Mouse (Mus musculus) heart, postnatal 14 days (tissue): ENCODE results near the gene Dcbld1. TPM values are rescaled to one million over a fixed set of nuclear protein-coding genes. Genes with fewer than 3 reads are reported as not detected.
"Not testable (repeated sequence)": the region's sequence is repeated elsewhere in the genome, so short reads cannot be mapped to it uniquely, and the experiment has no call there.

Experiments used
- DNase-seq, 2 experiments: peaks; one replicate each; pipeline ENCODE4 v3.0.0; 2021 to 2022
- intact Hi-C: fragments of 180-260 bp; cut with DNase I; formaldehyde crosslinking; loops from one replicate; pipeline ENCODE4 v1.15.1; 2025
- total RNA-seq, 2 experiments: library from RNA; stranded (reverse); gene quantifications; 2 replicates each; pipeline ENCODE4 v1.2.3; 2021

The Dcbld1 gene
- total RNA-seq, 2 experiments from 2014 or later, result 8.0 to 8.7 TPM

DNA sequence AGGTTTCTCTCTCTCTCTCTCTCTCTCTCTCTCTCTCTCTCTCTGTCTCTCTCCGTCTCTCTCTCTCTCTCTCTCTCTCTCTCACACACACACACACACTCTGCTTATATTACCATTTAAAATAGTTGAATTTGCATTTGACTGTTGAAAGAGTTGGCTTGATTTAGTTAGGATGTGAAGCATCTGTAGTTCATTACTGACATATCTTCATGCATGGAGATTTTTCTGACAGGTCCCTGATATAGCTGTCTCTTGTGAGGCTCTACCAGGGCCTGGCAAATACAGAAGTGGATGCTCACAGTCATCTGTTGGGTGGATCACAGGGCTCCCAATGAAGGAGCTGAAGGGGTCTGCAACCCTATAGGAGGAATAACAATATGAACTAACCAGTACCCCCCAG lies 59.0 kb downstream of the Dcbld1 start:
- DNase-seq, intact Hi-C loops: not testable (repeated sequence)

DNA sequence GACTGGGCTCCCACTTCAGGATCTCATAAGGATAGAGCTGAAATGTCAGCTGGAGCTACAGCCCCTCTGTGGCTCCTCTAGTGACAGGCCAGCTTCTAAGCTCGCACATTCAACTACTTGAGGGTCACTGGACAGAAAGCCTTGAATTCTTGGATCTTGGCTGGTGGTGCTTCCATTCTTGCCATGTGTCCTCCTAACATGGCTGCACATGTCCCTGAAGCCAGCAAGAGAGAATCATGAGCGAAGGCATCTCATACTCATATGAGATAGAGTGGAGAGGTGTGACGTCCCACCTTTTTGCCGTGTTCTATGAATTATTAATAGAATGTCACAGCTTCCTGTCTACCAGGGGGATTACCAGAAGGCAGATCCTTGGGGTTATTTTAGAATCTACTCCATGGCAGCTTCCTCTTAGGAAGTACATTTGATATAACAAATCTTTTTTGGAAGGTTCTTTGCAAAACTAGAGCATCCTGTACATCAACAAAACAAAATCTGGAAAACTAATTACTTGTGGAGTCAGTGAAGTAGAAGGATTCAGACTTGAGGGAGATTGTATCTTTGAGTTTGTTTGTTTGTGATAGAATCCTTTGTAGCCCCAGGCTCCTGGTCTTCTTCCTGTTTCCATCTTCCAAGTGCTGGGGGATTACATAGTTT lies 60.6 kb downstream of the Dcbld1 start:
- intact Hi-C loops, result no loop called here
- no peak for DNase-seq

DNA sequence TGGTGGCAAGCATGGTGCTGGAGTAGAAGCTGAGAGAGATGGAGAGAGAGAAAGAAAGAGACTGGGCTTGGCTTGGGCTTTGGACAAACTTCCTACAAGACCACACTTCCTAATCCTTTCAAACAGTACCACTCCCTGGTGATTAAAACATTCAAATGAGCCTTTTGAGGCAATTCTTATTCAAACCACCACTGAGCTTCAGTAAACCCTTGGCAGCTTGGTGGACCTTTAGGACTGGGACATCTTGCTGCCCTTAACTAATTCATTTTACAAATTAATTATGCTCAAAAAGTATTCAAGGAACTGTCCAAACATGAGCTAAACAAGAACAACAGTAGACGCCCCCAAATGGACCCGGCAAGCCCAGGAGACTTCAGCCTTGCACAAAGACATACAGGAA lies 62.5 kb downstream of the Dcbld1 start:
- DNase-seq, result no peak
- intact Hi-C loops, result no loop called here

DNA sequence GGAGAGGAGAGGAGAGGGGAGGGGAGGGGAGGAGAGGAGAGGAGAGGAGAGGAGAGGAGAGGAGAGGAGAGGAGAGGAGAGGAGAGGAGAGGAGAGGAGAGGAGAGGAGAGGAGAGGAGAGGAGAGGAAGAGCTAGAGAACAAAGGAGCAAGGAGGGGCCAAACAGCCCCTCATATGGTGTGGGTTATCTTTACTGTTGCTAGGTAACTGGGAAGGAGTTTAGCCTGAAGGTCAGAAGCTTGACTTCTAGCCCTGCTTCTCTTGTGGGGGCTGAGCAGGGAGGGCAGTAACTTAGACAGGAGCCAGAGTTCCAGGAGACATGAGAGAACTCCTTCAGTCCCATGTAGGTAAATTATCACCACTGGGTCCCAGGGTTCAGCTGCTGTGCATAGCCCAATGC lies 65.1 kb downstream of the Dcbld1 start:
- intact Hi-C loops, DNase-seq: not testable (repeated sequence)

DNA sequence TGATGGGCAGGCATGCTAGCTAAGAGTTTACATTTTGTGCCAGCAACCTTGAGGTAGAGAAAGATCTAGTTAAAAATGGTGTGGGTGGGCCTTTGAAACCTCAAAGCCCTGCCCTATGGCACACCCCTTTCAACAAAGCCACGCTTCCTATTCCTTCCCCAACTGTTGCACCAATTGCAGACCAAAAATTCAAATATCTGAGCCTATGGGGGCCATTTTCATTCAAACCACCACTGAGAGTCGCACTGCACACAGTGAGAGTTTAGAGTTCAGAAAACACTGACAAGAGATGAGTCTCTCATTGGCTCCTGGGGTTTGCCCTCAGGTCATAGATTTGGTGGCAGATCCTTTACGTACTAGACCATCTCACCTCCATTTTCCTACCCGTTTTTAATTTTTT lies 68.3 kb downstream of the Dcbld1 start:
- intact Hi-C loops, result no loop called here
- DNase-seq, result no peak

DNA sequence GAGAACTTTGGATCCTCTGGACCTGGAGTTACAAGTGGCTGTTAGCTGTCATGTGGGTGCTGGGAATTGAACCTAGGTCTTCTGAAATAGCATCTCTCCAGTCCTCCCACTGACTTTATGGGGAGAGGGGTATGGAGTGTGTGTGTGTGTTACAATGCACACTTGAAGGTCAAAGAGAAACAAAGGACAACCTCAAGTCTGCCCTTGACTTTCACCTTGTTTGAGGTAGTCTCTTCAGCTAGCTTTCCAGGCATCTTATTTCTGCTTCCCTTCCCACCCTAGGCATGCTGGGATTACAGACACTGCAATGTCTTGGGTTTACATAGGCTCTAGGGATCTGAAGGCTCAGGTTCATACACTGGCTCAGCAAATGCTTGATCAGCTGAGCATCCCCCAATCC lies 68.9 kb downstream of the Dcbld1 start:
- intact Hi-C loops, result no loop called here
- no peak for DNase-seq

DNA sequence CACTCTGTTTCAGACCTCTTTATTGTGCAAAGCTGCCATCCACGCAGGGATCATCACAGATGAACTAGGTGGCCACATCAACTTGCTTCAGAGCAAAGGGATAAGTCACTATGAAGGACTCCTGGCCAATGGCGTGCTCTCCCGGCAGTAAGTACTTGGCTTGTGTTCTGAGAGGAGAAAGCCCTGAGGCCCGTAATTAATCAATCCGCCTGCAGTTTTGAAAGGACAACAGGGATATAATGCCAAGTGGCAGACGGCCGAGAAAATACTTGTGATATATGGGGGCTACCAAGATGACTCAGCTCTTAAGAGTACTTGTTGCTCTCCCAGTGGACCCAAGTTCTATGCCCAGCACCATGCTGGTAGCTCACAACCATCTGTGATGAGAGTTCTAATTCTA lies 71.2 kb downstream of the Dcbld1 start:
- intact Hi-C loops, result no loop called here
- DNase-seq, result no peak

DNA sequence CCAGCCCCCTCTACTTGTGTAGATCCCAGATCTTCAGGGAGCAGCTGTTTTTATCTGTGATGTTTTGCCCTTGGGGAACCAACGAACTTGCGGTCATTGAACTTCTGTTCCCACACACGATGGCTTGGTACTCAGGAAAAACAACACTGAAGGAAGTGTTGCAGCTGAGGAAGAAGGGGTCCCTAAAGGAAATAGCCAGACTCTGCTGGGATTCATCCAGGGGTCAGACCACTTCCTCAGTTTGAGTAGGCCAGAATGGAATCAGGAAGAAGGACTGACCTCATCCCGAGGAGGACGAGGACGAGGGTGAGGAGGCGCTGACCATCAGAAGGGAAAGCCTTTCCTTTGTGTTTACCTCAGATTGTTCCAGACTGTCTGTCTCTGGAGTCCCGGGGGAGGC lies 75.8 kb downstream of the Dcbld1 start:
- intact Hi-C loops, result loop anchor here (5.0 kb wide), 2 partner anchors 37 to 77 kb away; partner anchors contain the start of gene Dcbld1
- DNase-seq, result peak; percentile 59 to 60

DNA sequence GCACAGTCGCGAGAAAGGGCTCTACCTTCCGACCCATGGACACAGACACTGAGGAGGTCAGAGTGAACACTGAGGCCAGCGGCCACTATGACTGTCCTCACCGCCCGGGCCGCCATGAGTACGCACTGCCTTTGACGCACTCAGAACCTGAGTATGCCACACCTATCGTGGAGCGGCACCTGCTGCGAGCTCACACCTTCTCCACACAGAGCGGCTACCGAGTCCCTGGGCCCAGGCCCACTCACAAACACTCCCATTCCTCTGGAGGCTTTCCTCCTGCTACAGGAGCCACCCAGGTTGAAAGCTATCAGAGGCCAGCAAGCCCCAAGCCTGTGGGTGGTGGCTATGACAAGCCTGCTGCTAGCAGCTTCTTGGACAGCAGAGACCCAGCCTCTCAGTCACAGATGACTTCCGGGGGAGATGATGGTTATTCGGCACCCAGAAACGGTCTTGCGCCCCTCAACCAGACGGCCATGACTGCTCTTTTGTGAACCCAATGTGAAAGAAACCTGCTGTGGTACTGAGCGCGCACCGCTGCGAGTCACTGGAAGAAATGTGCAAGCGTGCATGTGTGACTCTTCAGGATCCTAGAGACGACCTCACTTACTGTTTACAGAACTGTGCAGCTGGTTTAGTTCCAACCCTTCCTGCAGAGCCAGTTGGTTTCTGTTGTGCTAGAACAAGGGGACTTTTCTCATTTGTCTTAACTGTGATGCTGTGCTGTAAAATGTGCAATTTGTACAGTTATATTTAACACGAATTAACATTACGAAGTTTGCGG lies 86.3 kb downstream of the Dcbld1 start:
- intact Hi-C loops, result no loop called here
- no peak for DNase-seq

DNA sequence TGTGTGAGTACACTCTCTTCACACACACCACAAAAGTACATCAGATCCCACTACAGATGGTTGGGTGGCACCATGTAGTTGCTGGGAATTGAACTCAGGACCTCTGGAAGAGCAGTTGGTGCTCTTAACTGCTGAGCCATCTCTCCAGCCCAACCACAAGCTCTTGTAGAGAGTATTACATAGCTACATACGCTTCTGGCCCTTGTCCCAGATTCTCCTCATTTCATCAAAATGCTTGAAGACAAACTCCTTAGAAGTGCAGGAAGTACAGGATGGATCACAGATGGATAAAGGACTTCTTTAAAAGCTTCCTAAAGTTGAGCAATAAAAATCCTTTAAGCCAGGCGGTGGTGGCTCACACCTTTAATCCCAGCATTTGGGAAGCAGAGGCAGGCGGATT lies 88.5 kb downstream of the Dcbld1 start:
- intact Hi-C loops, result no loop called here
- DNase-seq, result no peak

DNA sequence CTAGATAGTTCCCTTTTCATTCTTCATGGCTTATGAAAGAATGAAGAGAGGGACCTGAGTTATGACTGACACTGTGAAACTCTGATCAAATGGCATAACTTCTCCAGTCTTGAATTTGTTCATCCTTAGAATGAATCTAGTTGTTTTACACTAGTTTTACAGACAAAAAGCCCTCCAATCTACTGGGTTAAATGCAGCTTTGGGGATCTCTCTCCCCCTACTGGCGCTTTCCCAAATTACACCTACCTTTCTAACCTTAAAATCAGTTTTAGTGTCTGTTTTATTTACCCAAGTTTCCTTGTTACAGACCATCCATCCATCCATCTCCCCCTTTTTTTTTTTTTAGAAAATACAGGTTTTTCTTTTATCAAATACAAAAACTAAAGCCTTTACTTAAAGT lies 97.6 kb downstream of the Dcbld1 start:
- peak; percentile 37 to 62 for DNase-seq
- intact Hi-C loops, result loop anchor here (5.0 to 10.0 kb wide), 4 partner anchors 51 to 224 kb away; partner anchors contain the start of gene Gopc

DNA sequence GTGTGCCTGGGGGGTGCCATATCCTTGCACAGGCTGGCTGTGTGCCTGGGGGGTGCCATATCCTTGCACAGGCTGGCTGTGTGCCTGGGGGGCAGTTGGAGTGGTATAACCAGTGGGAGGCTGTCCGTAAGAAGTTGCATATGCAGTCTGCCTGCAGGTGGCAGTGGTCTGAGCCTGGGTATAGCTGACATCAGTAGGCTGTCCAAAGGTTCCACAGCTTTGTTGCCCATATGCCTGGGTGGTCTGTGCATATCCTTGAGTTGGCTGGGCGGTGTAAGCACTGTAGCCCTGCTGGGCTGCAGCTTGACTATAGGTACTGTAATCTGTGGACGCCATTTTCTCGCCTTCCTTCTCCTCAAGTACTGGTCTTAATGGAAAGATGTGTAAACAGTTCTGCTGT lies 109.9 kb downstream of the Dcbld1 start:
- DNase-seq, intact Hi-C loops: not testable (repeated sequence)

DNA sequence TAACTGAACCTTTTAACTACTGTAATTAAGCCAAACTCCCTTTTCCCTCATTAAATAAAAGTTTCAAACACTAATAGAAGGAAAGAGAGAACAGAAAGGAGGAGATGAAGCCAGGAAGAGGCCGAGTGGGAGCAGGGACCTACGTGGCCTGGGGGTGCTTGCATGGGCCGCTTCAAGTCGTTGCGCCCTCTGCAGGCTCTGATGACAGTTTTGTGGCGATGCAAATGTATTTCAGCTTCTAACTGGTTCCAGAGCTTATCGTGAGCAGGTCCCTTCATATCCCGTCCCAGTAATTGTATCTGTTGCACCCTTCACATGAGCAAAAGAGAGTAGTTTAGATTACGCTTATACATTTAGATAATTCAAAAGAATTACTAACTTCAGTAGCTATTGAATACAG lies 119.8 kb downstream of the Dcbld1 start:
- DNase-seq, result no peak
- intact Hi-C loops, result no loop called here

DNA sequence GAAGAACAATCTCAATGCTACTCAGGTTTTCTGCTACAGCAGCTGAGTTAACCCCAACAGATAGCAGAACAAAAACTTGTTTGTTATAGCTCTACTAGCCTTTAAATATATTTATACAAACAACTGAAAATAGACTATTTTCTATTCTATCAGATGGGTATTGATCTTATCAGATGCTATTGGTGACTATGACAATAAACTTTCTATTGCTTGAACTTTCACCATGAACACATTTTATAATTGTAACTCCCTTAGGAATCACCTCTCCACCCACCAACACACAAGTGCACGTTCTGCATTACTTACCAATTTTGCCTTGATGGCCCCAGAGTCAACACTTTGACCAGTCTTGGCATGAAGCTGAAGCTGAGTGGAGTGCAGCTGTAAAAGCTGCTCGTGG lies 125.0 kb downstream of the Dcbld1 start, which contains the start of gene Gm26741:
Gm26741 (plus strand) TSS at position 301 of the 400 bp plus-strand sequence.
- no peak for DNase-seq
- intact Hi-C loops, result no loop called here

DNA sequence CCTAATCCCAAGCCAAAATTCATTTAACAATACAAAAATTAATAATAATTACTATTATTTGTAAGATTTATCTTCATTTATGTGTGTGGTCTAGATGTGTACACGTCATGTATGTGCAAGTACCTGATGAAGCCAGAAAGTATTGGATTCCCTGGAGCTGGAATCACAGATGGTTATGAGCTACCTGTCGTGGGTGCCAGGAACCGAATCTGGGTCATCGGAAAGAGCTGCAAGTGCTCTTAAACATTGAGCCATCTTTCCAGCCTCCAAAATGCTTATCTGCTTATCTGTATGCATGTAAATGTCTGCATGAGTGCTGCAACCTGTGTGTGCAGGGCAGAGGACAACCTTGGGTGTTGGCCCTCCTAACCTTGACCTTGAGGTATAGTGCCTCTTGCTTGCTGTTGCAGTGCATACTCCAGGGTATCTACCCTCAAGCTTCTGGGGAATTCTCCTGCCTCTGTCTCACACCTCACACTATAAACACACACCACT lies 126.9 kb downstream of the Dcbld1 start:
- DNase-seq, result no peak
- intact Hi-C loops, result no loop called here

DNA sequence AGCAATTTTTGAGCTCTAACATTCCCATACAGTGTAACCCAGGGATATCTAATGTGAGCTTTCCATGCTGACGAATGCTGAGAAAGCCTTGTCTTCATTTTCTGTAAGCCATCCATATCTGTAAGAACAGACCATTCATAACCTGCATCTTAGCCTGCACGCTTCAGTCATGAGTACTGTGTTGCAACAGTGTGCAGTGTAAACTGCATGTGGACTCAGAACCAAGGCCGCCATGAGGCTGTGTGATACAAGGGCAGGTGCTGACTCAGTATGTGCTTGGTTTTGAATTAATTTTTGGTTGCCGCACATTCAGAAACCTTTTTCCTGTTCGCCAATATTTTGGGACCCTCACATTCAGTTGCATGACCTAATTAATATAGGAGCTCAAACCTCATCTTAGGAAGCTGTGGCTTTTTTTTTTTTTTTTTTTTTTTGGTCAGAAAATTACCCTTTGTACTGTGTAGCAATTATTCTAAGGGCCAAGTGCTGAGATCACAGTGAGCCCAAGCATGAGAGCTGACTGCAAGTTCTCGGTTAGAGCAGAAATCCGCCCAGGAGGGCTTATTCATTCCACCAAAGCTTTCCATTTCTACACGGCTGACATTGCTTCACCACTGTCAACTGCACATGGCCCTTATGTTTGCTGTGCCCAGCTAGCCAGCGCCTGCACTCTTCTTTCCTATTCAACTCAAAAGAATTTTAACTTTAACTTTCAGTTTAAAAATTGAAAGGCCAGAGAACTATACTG lies 127.6 kb downstream of the Dcbld1 start:
- intact Hi-C loops, result no loop called here
- DNase-seq, result no peak

DNA sequence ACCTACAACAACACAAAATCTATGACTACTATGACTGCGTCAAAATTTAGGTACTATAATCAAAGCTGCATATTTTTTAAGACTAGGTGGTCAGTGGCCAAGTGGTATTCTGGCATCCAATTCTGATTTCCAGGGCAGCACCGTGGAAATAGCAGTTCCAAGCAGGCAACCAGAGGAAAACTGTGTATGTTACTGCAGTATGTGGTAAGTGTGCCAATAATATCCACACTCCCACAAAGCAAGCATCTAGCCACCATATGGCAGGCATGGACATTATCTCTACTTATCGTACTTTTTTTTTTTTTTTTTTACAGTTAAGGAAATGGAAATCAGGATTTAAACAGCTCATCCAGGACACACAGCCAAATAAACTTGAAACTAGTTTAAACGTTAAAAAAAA lies 135.0 kb downstream of the Dcbld1 start:
- intact Hi-C loops, result no loop called here
- no peak for DNase-seq
